Mouse (Mus musculus) gastrocnemius, adult 8-10 months (tissue): ENCODE measurements around the gene Teddm3. TPM values are rescaled to one million over a fixed set of nuclear protein-coding genes. Genes with fewer than 3 reads are reported as not detected.
"Not testable (repeated sequence)": the region's sequence is repeated elsewhere in the genome, so short reads cannot be mapped to it uniquely, and the experiment has no call there.

ENCODE experiments used
- DNase-seq, 2 experiments: peaks; one replicate each; pipeline ENCODE4 v3.0.0; 2022; ENCODE audit warnings: low spot score in 2 of 2
- total RNA-seq, 4 experiments: library from RNA; stranded (reverse); gene quantifications; 2 replicates each; pipeline ENCODE4 v1.2.4; 2022

Teddm3 gene
- not detected for total RNA-seq

- DNase-seq = not testable (repeated sequence)
Measured at GRCm38 (mm10) chr16:21153900-21154299, at the start of gene Teddm3. TSS of gene Teddm3 (minus strand) at chr16:21154000.

GRCm38 (mm10) chr16:21202731-21203130, 48.9 kb upstream of the Teddm3 start:
- no peak for DNase-seq

- DNase-seq = no peak
Measured at GRCm38 (mm10) chr16:21199426-21199825, 45.6 kb upstream of the Teddm3 start.

GRCm38 (mm10) chr16:21198529-21198928, 44.7 kb upstream of the Teddm3 start:
- DNase-seq = no peak

GRCm38 (mm10) chr16:21198006-21198405, 44.2 kb upstream of the Teddm3 start:
- DNase-seq = no peak

- DNase-seq = no peak
Measured at GRCm38 (mm10) chr16:21197542-21197941, 43.7 kb upstream of the Teddm3 start.

GRCm38 (mm10) chr16:21196576-21196975, 42.8 kb upstream of the Teddm3 start:
- DNase-seq = no peak

- DNase-seq = no peak
Measured at GRCm38 (mm10) chr16:21195260-21195866, 41.6 kb upstream of the Teddm3 start.

GRCm38 (mm10) chr16:21194182-21194581, 40.4 kb upstream of the Teddm3 start:
- DNase-seq = no peak

- no peak for DNase-seq
Measured at GRCm38 (mm10) chr16:21192509-21193354, 38.9 kb upstream of the Teddm3 start.

GRCm38 (mm10) chr16:21191569-21191968, 37.8 kb upstream of the Teddm3 start:
- DNase-seq = no peak

- DNase-seq = no peak
Measured at GRCm38 (mm10) chr16:21188345-21188744, 34.5 kb upstream of the Teddm3 start.

GRCm38 (mm10) chr16:21187568-21187967, 33.8 kb upstream of the Teddm3 start:
- DNase-seq = no peak

GRCm38 (mm10) chr16:21184697-21185096, 30.9 kb upstream of the Teddm3 start:
- DNase-seq = no peak

- DNase-seq = no peak
Measured at GRCm38 (mm10) chr16:21182108-21182507, 28.3 kb upstream of the Teddm3 start.

GRCm38 (mm10) chr16:21175236-21175635, 21.4 kb upstream of the Teddm3 start:
- DNase-seq = no peak

GRCm38 (mm10) chr16:21168730-21169129, 14.9 kb upstream of the Teddm3 start:
- DNase-seq = no peak

- DNase-seq = not testable (repeated sequence)
Measured at GRCm38 (mm10) chr16:21165343-21166220, 11.8 kb upstream of the Teddm3 start.

GRCm38 (mm10) chr16:21163423-21163822, 9.6 kb upstream of the Teddm3 start:
- not testable (repeated sequence) for DNase-seq

GRCm38 (mm10) chr16:21159226-21159625, 5.4 kb upstream of the Teddm3 start:
- DNase-seq = not testable (repeated sequence)

GRCm38 (mm10) chr16:21156261-21156660, 2.5 kb upstream of the Teddm3 start:
- DNase-seq = not testable (repeated sequence)
